Mouse (Mus musculus) midbrain, embryonic 12.5 days (tissue): Measurements from ENCODE around the gene Fbln1. TPM values are rescaled to one million over a fixed set of nuclear protein-coding genes. Genes with fewer than 3 reads are reported as not detected.
"Not testable (repeated sequence)": the region's sequence is repeated elsewhere in the genome, so short reads cannot be mapped to it uniquely, and the experiment has no call there.

ENCODE experiments used
- ATAC-seq: fragments of 200-750 bp; cut with Nextera tagmentation; 2 replicates; pipeline ENCODE4 v1.8.0; 2017; ENCODE audit warnings: low read depth, moderate TSS enrichment, moderate library complexity; ENCODE audit not compliant: low FRiP score
- H3K27ac ChIP-seq: fragments of 300-500 bp; sonication (generic); replicated peaks from 2 replicates; pipeline ENCODE4 v1.5.1; 2016; ENCODE audit warnings: mild to moderate bottlenecking
- H3K27me3 ChIP-seq: fragments of 300-500 bp; sonication (generic); 2 replicates; pipeline ENCODE4 v1.6.1; 2016; ENCODE audit warnings: mild to moderate bottlenecking
- H3K36me3 ChIP-seq: fragments of 300-500 bp; sonication (generic); 2 replicates; pipeline ENCODE4 v1.6.1; 2016
- H3K4me1 ChIP-seq: fragments of 300-500 bp; sonication (generic); 2 replicates; pipeline ENCODE4 v1.6.1; 2016
- H3K4me2 ChIP-seq: fragments of 300-500 bp; sonication (generic); replicated peaks from 2 replicates; pipeline ENCODE4 v1.6.1; 2016; ENCODE audit warnings: mild to moderate bottlenecking, moderate library complexity
- H3K4me3 ChIP-seq: fragments of 300-500 bp; sonication (generic); 2 replicates; pipeline ENCODE4 v1.5.1; 2016; ENCODE audit warnings: mild to moderate bottlenecking
- H3K9ac ChIP-seq: fragments of 300-500 bp; sonication (generic); replicated peaks from 2 replicates; pipeline ENCODE4 v1.6.1; 2016; ENCODE audit warnings: mild to moderate bottlenecking, moderate library complexity
- H3K9me3 ChIP-seq: fragments of 300-500 bp; sonication (generic); 2 replicates; pipeline ENCODE4 v1.6.1; 2016; ENCODE audit warnings: mild to moderate bottlenecking
- WGBS: fragments of 180-500 bp; shearing (Covaris S2); methylation state at CpG from one replicate; pipeline ENCODE4 v1.1.7; 2016; 5-methylcytosine and 5-hydroxymethylcytosine counted together
- polyA plus RNA-seq: library from polyadenylated mRNA; unstranded; fragments of >200 nt; fragmentation: Nextera tagmentation; extraction: Ambion mirVana; gene quantifications from 2 replicates; pipeline ENCODE4 v1.2.1, GENCODE M21; 2016

Fbln1 gene
- polyA plus RNA-seq, 1 experiment from 2014 or later = 156 TPM

- Histone ChIP-seq H3K4me1 (no peaks in the 10 kb centered on the region), H3K4me3 (no peak overlapping the region), H3K9ac (no peak overlapping the region), H3K9me3 (no peaks in the 10 kb centered on the region), H3K27me3 (no peaks in the 10 kb centered on the region), H3K4me2 (no peak overlapping the region), H3K27ac (no peak overlapping the region), H3K36me3 (no peaks in the 10 kb centered on the region)
- ATAC-seq = no peak
- WGBS = 88% methylated on average over 2 of the region's 2 CpGs
Observed at GRCm38 (mm10) chr15:85307061-85307660, 101.4 kb downstream of the Fbln1 start.

GRCm38 (mm10) chr15:85311058-85311657 lies 105.4 kb downstream of the Fbln1 start:
- no peak overlapping the region for H3K9ac ChIP-seq
- no peaks in the 10 kb centered on the region for H3K9me3 ChIP-seq
- no peaks in the 10 kb centered on the region for H3K36me3 ChIP-seq
- peaks cover 24% of the 10 kb centered on the region for H3K27me3 ChIP-seq
- no peak overlapping the region for H3K27ac ChIP-seq
- no peak for ATAC-seq
- WGBS = 69% methylated on average over 10 of the region's 10 CpGs
- 0 out of 2 replicates have a peak, but pooled peaks cover 7% of the 10 kb centered on the region for H3K4me1 ChIP-seq
- no peak overlapping the region for H3K4me3 ChIP-seq
- H3K4me2 ChIP-seq = no peak overlapping the region

GRCm38 (mm10) chr15:85315378-85316025 lies 109.8 kb downstream of the Fbln1 start:
- Histone ChIP-seq H3K27ac (no peak overlapping the region), H3K27me3 (peaks cover 45% of the 10 kb centered on the region), H3K4me2 (no peak overlapping the region), H3K4me1 (0 out of 2 replicates have a peak, but pooled peaks cover 7% of the 10 kb centered on the region), H3K9ac (no peak overlapping the region), H3K4me3 (no peak overlapping the region), H3K36me3 (no peaks in the 10 kb centered on the region), H3K9me3 (no peaks in the 10 kb centered on the region)
- WGBS = 38% methylated on average over 11 of the region's 13 CpGs
- ATAC-seq = peak; percentile 23; the same call in 1 of the 2 replicates

GRCm38 (mm10) chr15:85316342-85317140 lies 110.8 kb downstream of the Fbln1 start:
- WGBS = 62% methylated on average over 14 of the region's 14 CpGs
- Histone ChIP-seq H3K36me3 (no peaks in the 10 kb centered on the region), H3K4me2 (no peak overlapping the region), H3K9me3 (no peaks in the 10 kb centered on the region), H3K27ac (no peak overlapping the region), H3K27me3 (peaks cover 51% of the 10 kb centered on the region), H3K9ac (no peak overlapping the region), H3K4me3 (no peak overlapping the region), H3K4me1 (0 out of 2 replicates have a peak, but pooled peaks cover 7% of the 10 kb centered on the region)
- ATAC-seq = no peak

- Histone ChIP-seq H3K4me1 (no peaks in the 10 kb centered on the region), H3K4me2 (no peak overlapping the region), H3K9ac (no peak overlapping the region), H3K9me3 (no peaks in the 10 kb centered on the region), H3K4me3 (no peak overlapping the region), H3K27me3 (peaks cover 35% of the 10 kb centered on the region), H3K36me3 (no peaks in the 10 kb centered on the region), H3K27ac (no peak overlapping the region)
- ATAC-seq = no peak
- WGBS = 78% methylated on average over 11 of the region's 11 CpGs
Observed at GRCm38 (mm10) chr15:85319924-85320668, 114.3 kb downstream of the Fbln1 start.

- H3K9me3 ChIP-seq = no peaks in the 10 kb centered on the region
- ATAC-seq = no peak
- H3K4me2 ChIP-seq = no peak overlapping the region
- H3K36me3 ChIP-seq = no peaks in the 10 kb centered on the region
- H3K27me3 ChIP-seq = peaks cover 20% of the 10 kb centered on the region
- H3K9ac ChIP-seq = no peak overlapping the region
- H3K4me1 ChIP-seq = no peaks in the 10 kb centered on the region
- 89% methylated on average over 4 of the region's 4 CpGs for WGBS
- H3K4me3 ChIP-seq = no peak overlapping the region
- H3K27ac ChIP-seq = no peak overlapping the region
Observed at GRCm38 (mm10) chr15:85323214-85323613, 117.5 kb downstream of the Fbln1 start.

- no peak overlapping the region for H3K4me2 ChIP-seq
- H3K27ac ChIP-seq = no peak overlapping the region
- no peak overlapping the region for H3K9ac ChIP-seq
- H3K9me3 ChIP-seq = no peaks in the 10 kb centered on the region
- no peaks in the 10 kb centered on the region for H3K36me3 ChIP-seq
- WGBS = 95% methylated on average over 1 of the region's 1 CpGs
- no peaks in the 10 kb centered on the region for H3K4me1 ChIP-seq
- H3K4me3 ChIP-seq = no peak overlapping the region
- H3K27me3 ChIP-seq = peaks cover 13% of the 10 kb centered on the region
- ATAC-seq = no peak
Observed at GRCm38 (mm10) chr15:85324426-85324825, 118.7 kb downstream of the Fbln1 start.

GRCm38 (mm10) chr15:85327808-85328207 lies 122.1 kb downstream of the Fbln1 start:
- 78% methylated on average over 11 of the region's 11 CpGs for WGBS
- Histone ChIP-seq H3K9ac (no peak overlapping the region), H3K4me1 (no peaks in the 10 kb centered on the region), H3K4me3 (no peak overlapping the region), H3K4me2 (no peak overlapping the region), H3K36me3 (no peaks in the 10 kb centered on the region), H3K27ac (no peak overlapping the region), H3K9me3 (no peaks in the 10 kb centered on the region), H3K27me3 (peaks cover 12% of the 10 kb centered on the region; the same call in 1 of the 2 replicates)
- no peak for ATAC-seq

- 64% methylated on average over 2 of the region's 2 CpGs for WGBS
- H3K36me3 ChIP-seq, H3K9me3 ChIP-seq, H3K9ac ChIP-seq, H3K4me3 ChIP-seq, H3K27ac ChIP-seq, H3K4me1 ChIP-seq, H3K4me2 ChIP-seq, ATAC-seq: not testable (repeated sequence)
- H3K27me3 ChIP-seq = peaks cover 12% of the 10 kb centered on the region; the same call in 1 of the 2 replicates
Observed at GRCm38 (mm10) chr15:85328455-85328854, 122.7 kb downstream of the Fbln1 start.

- H3K27ac ChIP-seq = no peak overlapping the region
- H3K4me3 ChIP-seq = no peak overlapping the region
- no peaks in the 10 kb centered on the region for H3K9me3 ChIP-seq
- no peak overlapping the region for H3K9ac ChIP-seq
- no peaks in the 10 kb centered on the region for H3K4me1 ChIP-seq
- no peak overlapping the region for H3K4me2 ChIP-seq
- no peaks in the 10 kb centered on the region for H3K36me3 ChIP-seq
- WGBS = 90% methylated on average over 5 of the region's 5 CpGs
- no peak for ATAC-seq
- peaks cover 12% of the 10 kb centered on the region; the same call in 1 of the 2 replicates for H3K27me3 ChIP-seq
Observed at GRCm38 (mm10) chr15:85329096-85329495, 123.3 kb downstream of the Fbln1 start.

- no peak overlapping the region for H3K27ac ChIP-seq
- no peaks in the 10 kb centered on the region for H3K36me3 ChIP-seq
- 93% methylated on average over 6 of the region's 6 CpGs for WGBS
- no peak overlapping the region for H3K4me2 ChIP-seq
- no peaks in the 10 kb centered on the region for H3K4me1 ChIP-seq
- H3K27me3 ChIP-seq = peaks cover 12% of the 10 kb centered on the region; the same call in 1 of the 2 replicates
- H3K9me3 ChIP-seq = no peaks in the 10 kb centered on the region
- ATAC-seq = no peak
- H3K9ac ChIP-seq = no peak overlapping the region
- no peak overlapping the region for H3K4me3 ChIP-seq
Observed at GRCm38 (mm10) chr15:85330024-85330423, 124.3 kb downstream of the Fbln1 start.
